Comparison of ENCODE assay signal across 27 mouse cellular contexts in the genomic region with DNA sequence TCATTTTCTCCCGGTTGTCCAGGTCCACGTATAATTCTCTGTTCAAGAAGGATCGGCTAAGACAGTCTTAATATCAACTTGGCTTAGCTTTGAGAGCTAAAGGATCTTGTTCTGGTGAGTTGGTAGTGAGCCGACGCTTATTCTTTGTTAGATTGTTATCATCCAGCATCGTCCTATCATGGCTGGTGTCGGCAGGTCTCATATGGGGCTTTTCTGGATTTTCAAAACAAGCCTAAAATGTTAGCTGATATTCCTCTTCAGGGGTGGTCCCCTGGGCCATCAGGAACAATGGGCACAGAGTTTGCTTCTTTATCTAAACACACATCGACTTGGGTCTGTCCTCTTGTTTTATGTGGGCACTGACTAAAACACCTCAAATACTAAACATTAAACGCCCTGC.
DNase-seq lines count a peak whose midpoint lies in the region; ATAC-seq and TF ChIP-seq lines count a peak whose summit lies in the region.
"Had no signal": no experiment of that assay in that cellular context is flagged by ENCODE, and none has a peak within 500 bp of the region (broad histone marks: within the 10 kb centered on the region; RNA-seq: fewer than 3 reads in every experiment).

No protein-coding gene starts in this region.

- no peak for TF ChIP-seq CTCF in midbrain, postnatal 0 days (IDR thresholded peaks at IDR 0.05)

- no peak for DNase-seq in hindbrain, embryonic 11.5 days (ENCODE audit: low spot score)
- DNase-seq in midbrain, embryonic 11.5 days (ENCODE audit: low spot score, missing footprints), result peak; percentile 80
- DNase-seq in midbrain, embryonic 10.5 days (ENCODE audit: low spot score), result no peak
- DNase-seq in midbrain, embryonic 14.5 days, result no peak
- DNase-seq in midbrain, postnatal 0 days (ENCODE audit: low spot score), result no peak
- no peak for DNase-seq in forebrain, embryonic 11.5 days (ENCODE audit: low spot score)
- DNase-seq: adrenal gland, adult 2 months; adrenal gland, postnatal 14 days; cerebellum, adult 11 months; cerebellum, adult 2 months; cerebellum, adult 9-11 months; cerebellum, postnatal 25 days; embryo, embryonic 11 days; forebrain, postnatal 0 days; gastrocnemius, adult 2 months; gastrocnemius, postnatal 14 days; heart, adult 18-20 months; heart, postnatal 14 days; heart, postnatal 4 days had no signal

- ATAC-seq in hindbrain, embryonic 13.5 days (ENCODE audit: low FRiP score), result no peak
- no peak for ATAC-seq in hindbrain, embryonic 11.5 days (ENCODE audit: low FRiP score)
- no peak for ATAC-seq in midbrain, embryonic 11.5 days (ENCODE audit: low FRiP score)
- no peak for ATAC-seq in midbrain, embryonic 14.5 days (ENCODE audit: low FRiP score, low TSS enrichment)
- no peak for ATAC-seq in midbrain, postnatal 0 days (ENCODE audit: low FRiP score)
- no peak for ATAC-seq in forebrain, embryonic 11.5 days (replicated peaks; ENCODE audit: low FRiP score)
- ATAC-seq: CD4-positive, CD25-positive, alpha-beta regulatory T cell, adult 4 months; forebrain, embryonic 14.5 days; forebrain, postnatal 0 days; inflammation-experienced regulatory T-cells, adult 6 months; intestine, embryonic 16.5 days had no signal

- H3K27ac ChIP-seq in hindbrain, embryonic 13.5 days, result peak overlapping the region; percentile 41
- no peak overlapping the region for H3K27ac ChIP-seq in hindbrain, embryonic 11.5 days (ENCODE audit: low read depth, low read length)
- H3K27ac ChIP-seq in midbrain, embryonic 11.5 days (ENCODE audit: low read depth, low read length), result no peak overlapping the region
- no peak overlapping the region for H3K27ac ChIP-seq in midbrain, embryonic 10.5 days (replicated peaks)
- peak overlapping the region; percentile 53; the same call in 1 of the 2 replicates for H3K27ac ChIP-seq in midbrain, embryonic 14.5 days (replicated peaks; ENCODE audit: low read depth, low read length)
- peak overlapping the region; percentile 52 for H3K27ac ChIP-seq in midbrain, postnatal 0 days (ENCODE audit: low read depth, low read length)
- no peak overlapping the region for H3K27ac ChIP-seq in forebrain, embryonic 11.5 days (ENCODE audit: low read depth, low read length)
- H3K27ac ChIP-seq: forebrain, embryonic 10.5 days; gastrocnemius, adult 2 months; heart, embryonic 13.5 days; hindbrain, embryonic 15.5 days had no signal

- no peaks in the 10 kb centered on the region for H3K27me3 ChIP-seq in hindbrain, embryonic 13.5 days
- no peaks in the 10 kb centered on the region; the same call in 1 of the 2 replicates for H3K27me3 ChIP-seq in hindbrain, embryonic 11.5 days (ENCODE audit: control insufficient read depth, insufficient read depth, low read length)
- H3K27me3 ChIP-seq in midbrain, embryonic 11.5 days (ENCODE audit: control insufficient read depth, insufficient read depth, low read length), result peaks cover 2% of the 10 kb centered on the region; the same call in 1 of the 2 replicates
- peaks cover 24% of the 10 kb centered on the region for H3K27me3 ChIP-seq in midbrain, embryonic 10.5 days (ENCODE audit: low read depth, poor library complexity, severe bottlenecking)
- no peaks in the 10 kb centered on the region for H3K27me3 ChIP-seq in midbrain, embryonic 14.5 days (ENCODE audit: control insufficient read depth, insufficient read depth, low read length)
- no peaks in the 10 kb centered on the region for H3K27me3 ChIP-seq in midbrain, postnatal 0 days (ENCODE audit: insufficient read depth, low read length)
- H3K27me3 ChIP-seq in forebrain, embryonic 11.5 days (ENCODE audit: control insufficient read depth, insufficient read depth, low read length), result no peaks in the 10 kb centered on the region

- H3K36me3 ChIP-seq in hindbrain, embryonic 13.5 days, result no peaks in the 10 kb centered on the region
- no peaks in the 10 kb centered on the region for H3K36me3 ChIP-seq in hindbrain, embryonic 11.5 days (ENCODE audit: control insufficient read depth, insufficient read depth, low read length)
- H3K36me3 ChIP-seq in midbrain, embryonic 11.5 days (ENCODE audit: control insufficient read depth, insufficient read depth, low read length), result no peaks in the 10 kb centered on the region
- no peaks in the 10 kb centered on the region for H3K36me3 ChIP-seq in midbrain, embryonic 10.5 days
- H3K36me3 ChIP-seq in midbrain, embryonic 14.5 days (ENCODE audit: control insufficient read depth, insufficient read depth, low read length), result no peaks in the 10 kb centered on the region
- no peaks in the 10 kb centered on the region for H3K36me3 ChIP-seq in midbrain, postnatal 0 days (ENCODE audit: insufficient read depth, low read length)
- H3K36me3 ChIP-seq in forebrain, embryonic 11.5 days (ENCODE audit: control insufficient read depth, insufficient read depth, low read length), result no peaks in the 10 kb centered on the region
- H3K36me3 ChIP-seq: forebrain, embryonic 10.5 days; heart, embryonic 13.5 days; hindbrain, embryonic 15.5 days had no signal

- H3K4me3 ChIP-seq in hindbrain, embryonic 13.5 days, result no peak overlapping the region
- H3K4me3 ChIP-seq in hindbrain, embryonic 11.5 days (ENCODE audit: low read depth, low read length), result no peak overlapping the region
- H3K4me3 ChIP-seq in midbrain, embryonic 11.5 days (ENCODE audit: low read depth, low read length), result no peak overlapping the region
- no peak overlapping the region for H3K4me3 ChIP-seq in midbrain, embryonic 10.5 days
- H3K4me3 ChIP-seq in midbrain, embryonic 14.5 days (replicated peaks; ENCODE audit: low read depth, low read length), result no peak overlapping the region
- H3K4me3 ChIP-seq in midbrain, postnatal 0 days (ENCODE audit: low read depth, low read length), result no peak overlapping the region
- no peak overlapping the region for H3K4me3 ChIP-seq in forebrain, embryonic 11.5 days (ENCODE audit: low read depth, low read length)
- H3K4me3 ChIP-seq: forebrain, embryonic 10.5 days; gastrocnemius, adult 2 months; heart, embryonic 13.5 days; hindbrain, embryonic 15.5 days had no signal

- no peak overlapping the region for H3K9ac ChIP-seq in hindbrain, embryonic 13.5 days
- H3K9ac ChIP-seq in hindbrain, embryonic 11.5 days (ENCODE audit: low read depth, low read length), result no peak overlapping the region
- no peak overlapping the region for H3K9ac ChIP-seq in midbrain, embryonic 11.5 days (ENCODE audit: low read length)
- H3K9ac ChIP-seq in midbrain, embryonic 14.5 days (replicated peaks; ENCODE audit: low read length), result 0 out of 2 replicates have a peak overlapping the region, but pooled peaks have one; percentile 1
- no peak overlapping the region for H3K9ac ChIP-seq in midbrain, postnatal 0 days (replicated peaks; ENCODE audit: low read length, poor library complexity, severe bottlenecking)
- no peak overlapping the region for H3K9ac ChIP-seq in forebrain, embryonic 11.5 days (ENCODE audit: low read length)
- H3K9ac ChIP-seq: forebrain, postnatal 0 days; heart, embryonic 13.5 days; hindbrain, embryonic 15.5 days had no signal

- H3K4me2 ChIP-seq in hindbrain, embryonic 13.5 days, result no peak overlapping the region
- no peak overlapping the region for H3K4me2 ChIP-seq in hindbrain, embryonic 11.5 days (replicated peaks; ENCODE audit: low read depth, low read length)
- H3K4me2 ChIP-seq in midbrain, embryonic 11.5 days, result no peak overlapping the region
- H3K4me2 ChIP-seq in midbrain, embryonic 14.5 days (ENCODE audit: low read length), result no peak overlapping the region
- no peak overlapping the region for H3K4me2 ChIP-seq in midbrain, postnatal 0 days (ENCODE audit: low read depth, low read length, poor library complexity, severe bottlenecking)
- no peak overlapping the region for H3K4me2 ChIP-seq in forebrain, embryonic 11.5 days (ENCODE audit: low read depth, low read length, severe bottlenecking)
- H3K4me2 ChIP-seq: heart, embryonic 13.5 days; hindbrain, embryonic 15.5 days had no signal

- H3K9me3 ChIP-seq in hindbrain, embryonic 13.5 days, result no peaks in the 10 kb centered on the region
- no peaks in the 10 kb centered on the region for H3K9me3 ChIP-seq in hindbrain, embryonic 11.5 days (ENCODE audit: control insufficient read depth, low read length)
- H3K9me3 ChIP-seq in midbrain, embryonic 11.5 days (ENCODE audit: control insufficient read depth, low read length), result no peaks in the 10 kb centered on the region
- H3K9me3 ChIP-seq in midbrain, embryonic 10.5 days (replicated peaks), result no peaks in the 10 kb centered on the region
- H3K9me3 ChIP-seq in midbrain, embryonic 14.5 days (ENCODE audit: control insufficient read depth, low read length), result no peaks in the 10 kb centered on the region
- H3K9me3 ChIP-seq in midbrain, postnatal 0 days (ENCODE audit: low read length), result no peaks in the 10 kb centered on the region
- no peaks in the 10 kb centered on the region for H3K9me3 ChIP-seq in forebrain, embryonic 11.5 days (ENCODE audit: control insufficient read depth, low read length)
- H3K9me3 ChIP-seq: forebrain, embryonic 10.5 days; heart, embryonic 13.5 days; hindbrain, embryonic 15.5 days had no signal

- WGBS in hindbrain, embryonic 13.5 days, result 83% methylated on average over 9 of the region's 9 CpGs
- WGBS in hindbrain, embryonic 11.5 days, result 81% methylated on average over 9 of the region's 9 CpGs
- 84% methylated on average over 9 of the region's 9 CpGs for WGBS in midbrain, embryonic 11.5 days
- 85% methylated on average over 9 of the region's 9 CpGs for WGBS in midbrain, embryonic 10.5 days
- 81% methylated on average over 9 of the region's 9 CpGs for WGBS in midbrain, embryonic 14.5 days
- WGBS in midbrain, postnatal 0 days, result 73% methylated on average over 9 of the region's 9 CpGs
- WGBS in forebrain, embryonic 11.5 days, result 85% methylated on average over 9 of the region's 9 CpGs

- H3K4me1 ChIP-seq in hindbrain, embryonic 13.5 days (replicated peaks), result peaks cover 50% of the 10 kb centered on the region
- peaks cover 11% of the 10 kb centered on the region; the same call in 1 of the 2 replicates for H3K4me1 ChIP-seq in hindbrain, embryonic 11.5 days (replicated peaks; ENCODE audit: control insufficient read depth, insufficient read depth, low read length)
- peaks cover 20% of the 10 kb centered on the region; the same call in 1 of the 2 replicates for H3K4me1 ChIP-seq in midbrain, embryonic 11.5 days (ENCODE audit: control insufficient read depth, insufficient read depth, low read length)
- peaks cover 41% of the 10 kb centered on the region for H3K4me1 ChIP-seq in midbrain, embryonic 10.5 days
- H3K4me1 ChIP-seq in midbrain, embryonic 14.5 days (ENCODE audit: control insufficient read depth, insufficient read depth, low read length), result peaks cover 42% of the 10 kb centered on the region
- peaks cover 4% of the 10 kb centered on the region; the same call in 1 of the 2 replicates for H3K4me1 ChIP-seq in midbrain, postnatal 0 days (ENCODE audit: insufficient read depth, low read length)
- H3K4me1 ChIP-seq in forebrain, embryonic 11.5 days (replicated peaks; ENCODE audit: control insufficient read depth, insufficient read depth, low read length), result peaks cover 18% of the 10 kb centered on the region

Comparison
In these comparisons a context has a peak if more than half of its experiments do, and no peak if none do; other contexts are left out.
1. H3K27ac ChIP-seq: peak in hindbrain, embryonic 13.5 days (single experiment), midbrain, embryonic 14.5 days (single experiment) and midbrain, postnatal 0 days (single experiment); none in hindbrain, embryonic 11.5 days (single experiment), midbrain, embryonic 11.5 days (single experiment), midbrain, embryonic 10.5 days (single experiment) and forebrain, embryonic 11.5 days (single experiment).